Mouse (Mus musculus): ENCODE data around the gene Atp6v0b. TPM values are rescaled to one million over a fixed set of nuclear protein-coding genes. Genes with fewer than 3 reads are reported as not detected.
A peak's percentile ranks its signal among the peaks of the same experiment; 100 is the strongest.

Atp6v0b gene
- total RNA-seq (2014; rRNA removed; ENCODE audit: low replicate concordance) (314 and 356 TPM in 2 replicates), polyA plus RNA-seq (2015; fragmentation: Nextera tagmentation; extraction: Ambion mirVana) (216 and 235 TPM in 2 replicates)

DNA sequence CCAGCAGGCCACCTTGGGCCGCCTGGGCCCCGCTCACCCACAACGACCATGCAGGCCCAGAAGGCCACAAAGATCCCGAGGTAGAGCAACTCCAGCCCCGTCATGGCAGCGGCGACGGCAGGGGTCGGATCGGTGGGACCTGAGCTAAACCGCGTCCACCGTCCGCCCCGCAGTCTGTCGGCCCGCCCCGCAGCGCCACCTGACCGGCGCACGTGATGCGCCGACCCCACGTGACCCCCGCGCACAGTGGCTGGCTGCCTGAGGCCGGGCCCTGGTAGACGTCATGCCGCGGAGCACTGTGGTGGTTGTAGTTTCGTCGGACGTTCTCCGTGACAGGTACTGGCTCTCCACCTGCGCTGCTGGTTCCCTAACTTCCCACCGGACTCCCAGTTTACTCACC, at the start of gene Atp6v0b:
Atp6v0b (minus strand) TSS at position 201 of the 400 bp plus-strand sequence.
- peak; percentile 89 for ATAC-seq (ENCODE audit: insufficient read depth, low read depth)
- H3K27me3 ChIP-seq (ENCODE audit: control insufficient read depth, insufficient read depth, low read length) = no peaks in the 10 kb centered on the region
- H3K4me1 ChIP-seq (ENCODE audit: control insufficient read depth, insufficient read depth) = peaks cover 4% of the 10 kb centered on the region; the same call in 1 of the 2 replicates
- H3K9ac ChIP-seq (replicated peaks; ENCODE audit: low read depth, low read length) = peak within 1 kb of the TSS; percentile 77
- H3K36me3 ChIP-seq (replicated peaks; ENCODE audit: control insufficient read depth, insufficient read depth, low read length) = peaks cover 25% of the 10 kb centered on the region
- WGBS = under 1% methylated on average over 37 of the region's 37 CpGs
- no peaks in the 10 kb centered on the region for H3K9me3 ChIP-seq (replicated peaks; ENCODE audit: control insufficient read depth, low read length)
- DNase-seq (ENCODE audit: low spot score) = peak; percentile 89
- peak within 1 kb of the TSS; percentile 54 for H3K27ac ChIP-seq (ENCODE audit: low read depth)
- peak within 1 kb of the TSS; percentile 97 for H3K4me2 ChIP-seq (ENCODE audit: low read depth, low read length)
- peak within 1 kb of the TSS; percentile 90 for H3K4me3 ChIP-seq (ENCODE audit: low read depth, low read length)
- TF ChIP-seq CTCF (IDR thresholded peaks at IDR 0.05; ENCODE audit: low read depth) (no peak), EP300 (IDR thresholded peaks at IDR 0.05; ENCODE audit: low read depth) (peak; percentile 70; the same call in 1 of the 2 replicates)

DNA sequence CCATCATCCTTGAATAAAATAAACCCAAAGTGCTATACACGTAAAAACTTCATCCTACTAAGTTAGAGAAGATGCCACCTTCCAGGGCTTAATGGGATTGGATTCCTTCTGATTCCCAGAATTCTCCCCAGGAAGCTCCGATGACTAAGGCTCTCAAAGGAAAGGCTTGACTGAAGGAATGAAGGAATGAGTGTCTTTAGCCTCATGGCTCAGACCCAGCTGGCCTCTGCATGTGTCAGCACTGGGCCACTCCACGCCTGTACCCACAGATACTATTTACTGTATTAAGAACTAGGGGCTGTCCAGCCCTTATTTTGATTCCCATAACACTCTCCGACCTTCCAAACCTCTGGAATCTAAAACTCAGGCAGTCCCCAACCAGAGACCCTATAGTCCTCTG, 46.9 kb upstream of the Atp6v0b start:
- H3K27me3 ChIP-seq (ENCODE audit: control insufficient read depth, insufficient read depth, low read length) = peaks cover 13% of the 10 kb centered on the region
- WGBS = 80% methylated on average over 4 of the region's 4 CpGs
- no peak for DNase-seq (ENCODE audit: low spot score)
- no peak overlapping the region for H3K4me3 ChIP-seq (ENCODE audit: low read depth, low read length)
- ATAC-seq (ENCODE audit: insufficient read depth, low read depth) = no peak
- no peak overlapping the region for H3K9ac ChIP-seq (replicated peaks; ENCODE audit: low read depth, low read length)
- no peaks in the 10 kb centered on the region for H3K9me3 ChIP-seq (replicated peaks; ENCODE audit: control insufficient read depth, low read length)
- 0 out of 2 replicates have a peak, but pooled peaks cover 4% of the 10 kb centered on the region for H3K36me3 ChIP-seq (replicated peaks; ENCODE audit: control insufficient read depth, insufficient read depth, low read length)
- no peak overlapping the region for H3K27ac ChIP-seq (ENCODE audit: low read depth)
- H3K4me2 ChIP-seq (ENCODE audit: low read depth, low read length) = no peak overlapping the region
- TF ChIP-seq EP300 (IDR thresholded peaks at IDR 0.05; ENCODE audit: low read depth) (no peak), CTCF (IDR thresholded peaks at IDR 0.05; ENCODE audit: low read depth) (no peak)
- peaks cover 5% of the 10 kb centered on the region; the same call in 1 of the 2 replicates for H3K4me1 ChIP-seq (ENCODE audit: control insufficient read depth, insufficient read depth)

DNA sequence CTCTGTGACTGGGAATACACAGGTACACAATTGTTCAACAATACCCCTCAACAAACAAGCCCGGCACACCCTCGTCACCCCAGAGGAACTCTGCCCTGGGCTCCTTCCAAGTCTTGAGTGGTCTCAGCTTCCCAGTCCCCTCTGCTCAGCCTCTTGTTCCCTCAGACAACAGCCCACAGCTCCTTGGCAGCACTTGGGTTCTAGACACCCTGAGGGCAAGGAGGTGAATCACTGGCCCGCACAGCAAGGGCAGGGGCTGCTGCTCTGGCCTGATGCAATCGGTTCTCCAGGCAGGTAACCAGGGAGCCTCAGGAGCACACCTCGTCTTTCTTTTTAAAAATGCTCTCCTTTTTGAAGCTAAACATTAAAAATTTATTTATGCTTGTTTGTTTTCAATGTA, 46.1 kb upstream of the Atp6v0b start:
- no peak overlapping the region for H3K4me3 ChIP-seq (ENCODE audit: low read depth, low read length)
- 83% methylated on average over 5 of the region's 5 CpGs for WGBS
- H3K36me3 ChIP-seq (replicated peaks; ENCODE audit: control insufficient read depth, insufficient read depth, low read length) = 0 out of 2 replicates have a peak, but pooled peaks cover 4% of the 10 kb centered on the region

DNA sequence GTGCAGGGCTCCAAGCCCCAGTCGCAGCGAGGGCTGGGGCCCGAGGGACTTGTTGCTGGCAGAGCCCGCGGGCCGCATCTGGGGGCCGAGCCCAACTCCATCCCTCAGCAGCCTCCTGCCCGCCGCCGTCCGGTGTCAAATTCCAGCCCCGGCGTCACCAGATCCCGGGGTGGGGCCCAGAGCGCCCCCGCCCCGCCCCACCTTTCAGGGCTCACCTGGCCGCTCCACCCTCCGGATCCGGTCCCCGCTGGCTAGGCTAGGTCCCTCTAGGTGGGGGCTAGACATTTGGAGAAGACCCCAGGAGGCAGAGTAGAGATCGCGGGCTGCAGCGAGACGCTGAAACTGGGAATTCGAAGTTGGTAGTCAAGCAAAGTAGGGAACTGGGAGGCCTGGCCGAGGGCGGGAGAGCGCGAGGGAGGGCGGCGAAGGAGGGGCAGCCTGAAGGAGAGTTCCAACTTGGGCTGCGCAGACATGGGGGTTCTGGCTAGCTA, 42.3 kb upstream of the Atp6v0b start, which contains the start of gene Artn:
Artn (minus strand) TSS at position 373 of the 491 bp plus-strand sequence.
- Histone ChIP-seq H3K4me2 (ENCODE audit: low read depth, low read length) (peak within 1 kb of the TSS; percentile 75), H3K27me3 (ENCODE audit: control insufficient read depth, insufficient read depth, low read length) (peaks cover 45% of the 10 kb centered on the region), H3K4me1 (ENCODE audit: control insufficient read depth, insufficient read depth) (peaks cover 23% of the 10 kb centered on the region), H3K4me3 (ENCODE audit: low read depth, low read length) (peak within 1 kb of the TSS; percentile 43), H3K27ac (ENCODE audit: low read depth) (no peak within 1 kb of the TSS), H3K36me3 (replicated peaks; ENCODE audit: control insufficient read depth, insufficient read depth, low read length) (no peaks in the 10 kb centered on the region), H3K9ac (replicated peaks; ENCODE audit: low read depth, low read length) (peak within 1 kb of the TSS; percentile 29; the same call in 1 of the 2 replicates), H3K9me3 (replicated peaks; ENCODE audit: control insufficient read depth, low read length) (no peaks in the 10 kb centered on the region)
- no peak for ATAC-seq (ENCODE audit: insufficient read depth, low read depth)
- WGBS = 1% methylated on average over 33 of the region's 33 CpGs
- no peak for DNase-seq (ENCODE audit: low spot score)
- TF ChIP-seq CTCF (IDR thresholded peaks at IDR 0.05; ENCODE audit: low read depth) (no peak), EP300 (IDR thresholded peaks at IDR 0.05; ENCODE audit: low read depth) (no peak)

More for the DNA sequence above, 46.1 kb upstream of the Atp6v0b start:
- DNase-seq (ENCODE audit: low spot score) (no peak), ATAC-seq (ENCODE audit: insufficient read depth, low read depth) (no peak)
- no peaks in the 10 kb centered on the region for H3K9me3 ChIP-seq (replicated peaks; ENCODE audit: control insufficient read depth, low read length)
- no peak overlapping the region for H3K27ac ChIP-seq (ENCODE audit: low read depth)
- no peak overlapping the region for H3K9ac ChIP-seq (replicated peaks; ENCODE audit: low read depth, low read length)
- peaks cover 21% of the 10 kb centered on the region for H3K27me3 ChIP-seq (ENCODE audit: control insufficient read depth, insufficient read depth, low read length)
- peaks cover 11% of the 10 kb centered on the region for H3K4me1 ChIP-seq (ENCODE audit: control insufficient read depth, insufficient read depth)
- TF ChIP-seq EP300 (IDR thresholded peaks at IDR 0.05; ENCODE audit: low read depth) = no peak
- no peak for TF ChIP-seq CTCF (IDR thresholded peaks at IDR 0.05; ENCODE audit: low read depth)
- H3K4me2 ChIP-seq (ENCODE audit: low read depth, low read length) = no peak overlapping the region

DNA sequence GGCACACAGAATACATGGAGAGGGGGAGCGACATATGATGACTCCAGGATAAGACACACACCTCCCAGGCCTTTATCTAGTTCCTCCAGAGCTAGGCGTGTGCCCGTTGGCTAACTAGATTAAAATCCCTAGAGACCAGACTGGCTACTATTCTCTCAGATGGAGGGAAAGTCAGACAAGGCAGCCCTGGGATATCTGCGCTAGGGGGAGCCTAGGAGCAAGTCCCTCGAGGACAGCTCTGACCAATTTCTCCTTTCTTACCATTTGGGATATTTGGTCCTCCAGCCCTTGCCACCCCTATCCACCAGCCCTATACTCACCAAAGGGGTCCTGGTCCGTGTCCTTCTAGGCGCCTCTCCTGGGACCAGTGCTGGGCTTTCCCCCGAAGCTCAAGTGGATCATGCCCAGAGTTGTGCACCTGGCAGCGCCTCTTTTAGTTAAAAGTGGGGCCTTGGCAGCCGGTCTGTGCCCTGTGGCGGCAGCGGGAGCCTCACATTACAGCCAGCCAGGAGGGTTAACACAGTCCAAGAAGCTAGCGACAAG, 41.6 kb upstream of the Atp6v0b start:
- ATAC-seq (ENCODE audit: insufficient read depth, low read depth) (peak; percentile 24; the same call in 1 of the 2 replicates), DNase-seq (ENCODE audit: low spot score) (peak; percentile 55)
- H3K27me3 ChIP-seq (ENCODE audit: control insufficient read depth, insufficient read depth, low read length) = peaks cover 45% of the 10 kb centered on the region
- H3K4me2 ChIP-seq (ENCODE audit: low read depth, low read length) = peak overlapping the region; percentile 75
- H3K9me3 ChIP-seq (replicated peaks; ENCODE audit: control insufficient read depth, low read length) = no peaks in the 10 kb centered on the region
- TF ChIP-seq CTCF (IDR thresholded peaks at IDR 0.05; ENCODE audit: low read depth) (peak; percentile 56), EP300 (IDR thresholded peaks at IDR 0.05; ENCODE audit: low read depth) (no peak)
- peaks cover 25% of the 10 kb centered on the region for H3K4me1 ChIP-seq (ENCODE audit: control insufficient read depth, insufficient read depth)
- H3K9ac ChIP-seq (replicated peaks; ENCODE audit: low read depth, low read length) = 0 out of 2 replicates have a peak overlapping the region, but pooled peaks have one; percentile 29
- H3K4me3 ChIP-seq (ENCODE audit: low read depth, low read length) = peak overlapping the region; percentile 43
- 3% methylated on average over 13 of the region's 13 CpGs for WGBS
- H3K27ac ChIP-seq (ENCODE audit: low read depth) = no peak overlapping the region
- no peaks in the 10 kb centered on the region for H3K36me3 ChIP-seq (replicated peaks; ENCODE audit: control insufficient read depth, insufficient read depth, low read length)

Measured in heart, postnatal 0 days (tissue).